Mouse (Mus musculus) myocyte (in vitro differentiated cells): ENCODE data around the gene Wt1.

Experiments used
- E2F4 ChIP-seq: IDR thresholded peaks from one replicate; pipeline ENCODE4 v1.6.1; 2011; ENCODE audit warnings: mild to moderate bottlenecking, control low read depth, moderate library complexity; ENCODE audit not compliant: insufficient read depth
- MAX ChIP-seq: IDR thresholded peaks from one replicate; pipeline ENCODE4 v1.6.1; 2011; ENCODE audit warnings: low read depth, mild to moderate bottlenecking, control low read depth
- MYOD1 ChIP-seq, 3 experiments: IDR thresholded peaks; one replicate each; pipeline ENCODE4 v1.6.1; 2011; ENCODE audit warnings: control low read depth in 2 of 3, low read depth in 2 of 3, mild to moderate bottlenecking in 2 of 3, moderate library complexity in 1 of 3; ENCODE audit not compliant: insufficient read length in 2 of 3, control insufficient read depth in 1 of 3

DNA sequence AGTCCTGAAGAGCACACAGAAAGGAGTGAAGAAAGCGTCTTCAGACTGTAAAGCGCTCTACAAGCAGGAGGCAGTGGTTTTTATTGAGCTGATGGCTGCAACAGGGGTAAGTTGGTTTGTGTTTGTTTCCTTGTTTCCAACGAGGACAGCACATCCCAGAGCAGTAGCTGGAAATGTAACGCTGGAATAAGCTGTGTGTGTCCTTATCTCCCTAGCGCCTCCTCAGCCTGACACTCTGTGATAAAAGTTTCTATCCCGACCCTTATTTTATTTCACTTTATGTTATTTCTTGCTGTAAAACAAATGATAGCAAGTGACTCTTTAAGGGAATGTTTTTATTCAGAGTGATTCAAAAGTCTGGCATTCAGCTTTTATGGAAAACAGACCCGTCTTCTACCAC is 86.5 kb downstream of the Wt1 start:
- TF ChIP-seq E2F4 (no peak), MYOD1 (IDR thresholded peaks at IDR 0.05; ENCODE audit: control insufficient read depth in 1 of 3, insufficient read length in 2 of 3, low read depth in 2 of 3) (no peak), MAX (no peak)
